Mouse (Mus musculus) lung, postnatal 0 days (tissue): ENCODE measurements around the gene Dcaf8.

ENCODE experiments used
- CTCF ChIP-seq: IDR thresholded peaks from 2 replicates; pipeline ENCODE4 v1.5.1; 2016; ENCODE audit warnings: antibody characterized with exemption, mild to moderate bottlenecking
- EP300 ChIP-seq: IDR thresholded peaks from 2 replicates; pipeline ENCODE4 v1.6.1; 2016; ENCODE audit warnings: antibody characterized with exemption, mild to moderate bottlenecking, control low read depth

- TF ChIP-seq CTCF (no peak), EP300 (no peak)
Measured at GRCm38 (mm10) chr1:172183915-172184314, 36.0 kb downstream of the Dcaf8 start.
